Mouse (Mus musculus) mouse embryonic stem cell (cell line): ENCODE results near the gene Dynlt1b.
"Not testable (repeated sequence)": the region's sequence is repeated elsewhere in the genome, so short reads cannot be mapped to it uniquely, and the experiment has no call there.

Experiments
- in situ Hi-C, 2 experiments: fragments of 300-500 bp; cut with MboI; formaldehyde crosslinking; loops; 1 replicate in 1 of 2; 3 replicates in 1 of 2; pipeline ENCODE4 v1.14.3; 2019 to 2020; ENCODE audit warnings: low sequenced_read_pairs in 2 of 2, low pct_unique_long_range_greater_than_20kb in 1 of 2, mixed read lengths in 1 of 2; ENCODE audit not compliant: unreplicated experiment in 1 of 2

Dynlt1b gene

GRCm38 (mm10) chr17:6421547-6422326, 8.2 kb upstream of the Dynlt1b start:
- in situ Hi-C loops, result not testable (repeated sequence)

DNA sequence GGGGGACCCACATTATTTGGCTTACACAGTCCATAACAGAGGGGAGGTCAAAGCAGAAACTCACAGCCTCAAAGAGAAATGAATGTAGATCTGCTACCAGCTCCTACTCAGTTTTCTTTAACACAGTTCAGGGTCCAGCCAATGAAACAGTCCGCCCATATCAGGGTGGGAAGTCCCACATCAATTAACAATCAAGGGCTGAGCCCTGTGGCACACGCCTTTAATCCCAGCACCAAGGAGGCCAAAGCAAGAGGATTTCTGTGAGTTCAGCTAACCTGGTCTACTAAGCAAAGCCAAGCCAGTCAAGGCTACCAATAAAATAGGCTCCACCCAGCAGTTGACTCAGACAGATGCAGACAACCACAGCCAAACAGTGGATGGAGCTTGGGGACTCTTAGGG, 7.5 kb upstream of the Dynlt1b start:
- in situ Hi-C loops, result not testable (repeated sequence)

GRCm38 (mm10) chr17:6422805-6423204, 7.1 kb upstream of the Dynlt1b start:
- in situ Hi-C loops, result not testable (repeated sequence)

DNA sequence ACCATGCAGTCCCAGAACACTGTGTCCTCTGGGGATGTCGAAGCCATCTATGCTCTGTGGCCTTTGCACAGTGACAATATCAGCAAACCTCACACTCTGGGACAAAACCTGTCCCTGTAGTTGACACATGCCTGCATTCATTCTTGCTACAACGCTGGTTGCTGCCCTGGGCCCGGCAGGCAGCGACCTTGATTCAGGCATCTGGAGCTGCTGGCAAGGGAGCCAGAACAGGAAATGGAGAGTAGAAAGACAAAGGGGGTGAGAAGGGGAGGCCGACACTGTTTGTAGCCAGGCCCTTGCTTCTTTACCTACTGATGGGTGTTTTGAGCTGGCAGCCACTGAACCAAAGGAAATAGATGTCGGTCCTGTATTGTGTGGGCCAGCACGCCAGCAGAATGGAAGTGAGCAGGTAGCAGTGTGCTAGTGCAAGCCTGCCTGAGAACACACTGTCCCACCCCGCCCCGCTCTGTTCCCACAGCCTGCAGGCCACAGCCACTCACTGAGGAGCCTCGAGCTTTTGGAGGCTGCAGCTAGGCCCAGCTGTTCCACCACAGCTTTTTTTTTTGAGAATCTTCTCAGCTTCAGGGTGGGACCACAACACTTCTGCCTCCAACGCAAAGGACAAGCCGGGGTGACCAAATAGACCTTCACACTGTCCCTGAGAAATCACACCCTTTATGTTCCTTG, 5.5 kb upstream of the Dynlt1b start:
- in situ Hi-C loops, result not testable (repeated sequence)

GRCm38 (mm10) chr17:6425325-6425724, 4.6 kb upstream of the Dynlt1b start:
- in situ Hi-C loops, result not testable (repeated sequence)

DNA sequence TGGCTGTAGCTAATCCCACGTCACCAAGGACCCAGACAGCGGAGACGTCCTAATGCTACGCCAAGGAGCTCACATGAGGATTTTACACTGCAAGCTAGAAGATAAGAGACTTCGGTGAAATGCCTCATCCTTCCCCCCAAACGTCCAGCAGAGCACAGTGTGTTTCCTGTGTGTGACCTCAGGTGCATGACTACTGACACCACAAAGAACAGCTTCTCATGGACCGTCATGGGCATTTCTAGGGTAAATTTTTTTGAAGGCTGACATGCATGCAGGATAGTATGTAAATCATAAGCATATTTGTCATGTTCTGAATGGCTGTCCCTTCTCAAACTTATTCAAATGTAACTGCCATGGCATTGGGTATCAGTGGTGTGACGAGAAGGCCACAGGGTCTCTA, 3.0 kb upstream of the Dynlt1b start:
- in situ Hi-C loops, result not testable (repeated sequence)

- in situ Hi-C loops, result not testable (repeated sequence)
These were observed 986 bp upstream of the Dynlt1b start for GRCm38 (mm10) chr17:6428926-6429325.

DNA sequence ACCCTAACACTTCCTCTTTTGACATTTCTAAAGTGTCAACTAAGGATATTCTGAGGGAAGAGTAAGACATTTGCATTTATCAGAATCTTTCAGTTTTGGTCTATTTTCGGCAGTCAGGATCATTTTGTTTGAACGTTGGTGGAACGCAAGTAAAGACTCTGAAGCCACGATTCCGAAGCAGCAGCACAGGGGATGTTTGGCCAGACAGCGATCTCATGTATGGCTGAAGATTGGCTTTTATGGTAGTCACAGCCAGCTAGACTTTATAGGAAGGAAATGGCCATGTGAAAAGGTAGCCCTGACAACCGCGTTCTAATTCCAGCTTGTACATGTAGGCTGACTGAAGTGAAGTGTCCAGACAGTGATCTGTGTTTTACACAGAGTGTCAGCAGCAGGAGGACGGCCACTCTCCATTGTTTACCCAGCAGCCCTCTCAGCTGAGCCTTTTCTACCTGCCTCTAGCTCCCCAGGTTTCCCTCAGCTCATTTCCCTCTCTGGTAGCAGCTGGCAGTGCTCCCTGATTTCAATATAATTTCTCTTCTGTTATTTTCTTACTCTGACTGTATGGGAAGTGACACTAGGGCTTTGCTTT, 594 bp downstream of the Dynlt1b start:
- in situ Hi-C loops, result not testable (repeated sequence)

DNA sequence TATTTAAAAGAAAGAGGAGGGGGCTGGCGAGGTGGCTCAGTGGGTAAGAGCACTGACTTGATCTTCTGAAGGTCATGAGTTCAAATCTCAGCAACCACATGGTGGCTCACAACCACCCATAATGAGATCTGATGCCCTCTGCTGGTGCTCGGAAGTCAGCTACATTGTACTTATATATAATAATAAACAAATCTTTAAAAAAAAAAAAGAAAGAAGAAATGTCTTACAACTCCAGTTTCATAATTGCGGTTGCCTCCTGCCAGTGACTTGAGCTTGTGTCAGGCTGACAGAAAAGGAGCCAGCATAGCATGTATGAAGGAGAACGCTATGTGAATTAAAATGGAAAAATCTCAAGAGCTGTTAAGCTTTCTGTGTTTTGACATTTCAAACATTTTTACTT, 2.5 kb downstream of the Dynlt1b start:
- in situ Hi-C loops, result not testable (repeated sequence)

DNA sequence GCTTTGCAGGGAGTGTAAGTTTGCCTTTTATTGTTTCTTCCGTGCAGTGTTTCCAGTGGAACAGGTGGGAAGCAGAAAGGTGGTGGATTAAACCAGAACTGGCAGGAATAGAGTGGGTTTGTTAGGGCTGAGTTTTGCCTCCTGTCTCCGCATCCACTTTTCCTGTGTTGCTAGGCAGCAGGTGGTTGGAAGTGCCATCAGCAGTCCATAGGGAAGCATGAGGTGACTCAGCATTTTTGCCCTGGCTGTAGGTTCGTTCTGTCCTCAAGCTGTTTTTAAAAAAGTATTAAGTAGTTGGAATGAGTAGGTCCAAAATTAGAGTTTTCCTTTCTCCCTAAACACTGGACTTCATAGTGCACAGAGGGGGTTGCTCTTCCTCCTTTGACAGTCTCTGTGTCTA, 3.8 kb downstream of the Dynlt1b start:
- in situ Hi-C loops, result not testable (repeated sequence)

DNA sequence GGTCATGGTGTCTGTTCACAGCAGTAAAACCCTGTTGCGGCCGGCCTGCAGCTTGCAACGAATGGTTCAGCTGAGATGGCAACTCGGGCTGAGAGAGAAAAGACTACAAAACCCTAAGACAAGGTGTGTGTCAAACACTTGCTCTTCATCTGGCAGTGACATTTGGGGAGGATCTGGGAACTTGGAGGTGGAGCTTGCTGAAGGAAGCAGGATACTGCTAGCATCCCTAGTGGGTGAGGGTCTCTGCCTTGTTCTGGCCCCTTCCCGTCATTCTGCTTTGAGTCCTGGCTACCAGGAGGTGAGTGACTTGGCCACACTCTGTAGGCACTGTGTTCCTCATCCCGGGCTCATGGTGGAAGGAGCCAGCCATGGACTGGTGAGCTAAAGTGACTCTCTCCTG, 8.2 kb downstream of the Dynlt1b start:
- in situ Hi-C loops, result not testable (repeated sequence)

- in situ Hi-C loops, result not testable (repeated sequence)
These were observed 10.0 kb downstream of the Dynlt1b start for GRCm38 (mm10) chr17:6439913-6440312.

DNA sequence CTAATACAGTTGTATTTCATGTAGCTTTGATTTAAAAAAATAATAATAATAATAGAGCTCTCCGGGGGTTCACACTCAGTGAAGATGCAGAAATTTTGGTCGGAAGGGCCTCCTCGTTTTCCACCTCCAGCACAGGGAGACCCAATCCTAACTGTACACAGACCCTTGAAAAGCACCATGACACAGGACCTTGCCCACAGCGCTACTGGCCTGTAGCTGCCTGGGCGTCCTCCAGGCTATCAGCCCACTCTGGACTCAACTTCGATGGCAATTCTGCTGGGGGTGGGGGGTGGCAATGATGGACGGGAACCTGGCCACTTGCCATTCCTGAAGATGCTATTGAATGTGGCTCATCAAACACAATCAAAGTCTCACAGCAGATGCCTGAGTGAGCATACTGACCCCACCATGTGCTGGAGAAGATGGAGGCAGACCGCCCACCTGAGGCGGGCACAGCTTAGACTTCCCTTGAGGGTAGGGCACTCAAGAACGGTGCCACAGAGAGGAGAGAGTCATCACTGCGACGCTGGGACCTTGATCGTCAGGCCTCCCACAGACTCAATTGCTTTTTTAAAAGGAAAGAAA, 10.7 kb downstream of the Dynlt1b start:
- in situ Hi-C loops, result not testable (repeated sequence)

DNA sequence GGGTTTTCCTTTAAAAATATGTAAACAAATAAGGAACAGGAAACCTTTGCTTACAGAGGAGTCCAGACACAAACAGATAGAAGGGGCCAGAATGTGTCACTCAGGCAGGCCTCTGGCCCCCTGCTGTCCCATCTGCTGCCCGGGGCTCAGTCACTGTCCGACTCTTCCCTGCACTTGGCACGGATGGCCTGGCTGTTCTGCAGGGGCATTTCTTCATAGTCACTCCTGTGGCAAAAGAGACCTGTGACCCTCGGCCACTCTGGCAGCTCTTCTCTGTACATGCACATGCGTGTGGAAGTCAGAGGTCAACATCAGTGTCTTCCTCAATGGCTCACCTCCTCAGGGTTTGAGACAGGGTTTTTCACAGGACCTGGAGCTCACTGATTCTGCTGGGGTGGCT, 11.3 kb downstream of the Dynlt1b start:
- in situ Hi-C loops, result not testable (repeated sequence)

DNA sequence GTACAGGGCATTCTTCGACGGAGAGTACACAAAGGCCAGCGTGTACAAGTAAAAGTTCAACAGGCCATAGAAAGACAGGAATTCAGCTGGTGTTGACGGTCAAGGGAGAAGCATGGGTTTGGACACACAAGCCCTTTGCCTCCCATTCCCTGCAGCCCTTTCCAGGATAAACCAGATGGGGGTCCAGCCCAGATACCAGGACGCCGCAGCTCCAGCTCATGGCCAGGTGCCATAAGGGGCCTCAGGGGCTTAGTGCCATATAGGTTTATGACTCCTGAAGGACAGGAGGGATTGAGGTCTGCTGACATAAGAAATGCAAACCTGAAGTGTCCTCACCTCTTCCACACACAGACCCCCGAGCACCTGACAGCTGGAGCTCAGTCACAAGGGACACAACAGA, 12.6 kb downstream of the Dynlt1b start:
- in situ Hi-C loops, result not testable (repeated sequence)

DNA sequence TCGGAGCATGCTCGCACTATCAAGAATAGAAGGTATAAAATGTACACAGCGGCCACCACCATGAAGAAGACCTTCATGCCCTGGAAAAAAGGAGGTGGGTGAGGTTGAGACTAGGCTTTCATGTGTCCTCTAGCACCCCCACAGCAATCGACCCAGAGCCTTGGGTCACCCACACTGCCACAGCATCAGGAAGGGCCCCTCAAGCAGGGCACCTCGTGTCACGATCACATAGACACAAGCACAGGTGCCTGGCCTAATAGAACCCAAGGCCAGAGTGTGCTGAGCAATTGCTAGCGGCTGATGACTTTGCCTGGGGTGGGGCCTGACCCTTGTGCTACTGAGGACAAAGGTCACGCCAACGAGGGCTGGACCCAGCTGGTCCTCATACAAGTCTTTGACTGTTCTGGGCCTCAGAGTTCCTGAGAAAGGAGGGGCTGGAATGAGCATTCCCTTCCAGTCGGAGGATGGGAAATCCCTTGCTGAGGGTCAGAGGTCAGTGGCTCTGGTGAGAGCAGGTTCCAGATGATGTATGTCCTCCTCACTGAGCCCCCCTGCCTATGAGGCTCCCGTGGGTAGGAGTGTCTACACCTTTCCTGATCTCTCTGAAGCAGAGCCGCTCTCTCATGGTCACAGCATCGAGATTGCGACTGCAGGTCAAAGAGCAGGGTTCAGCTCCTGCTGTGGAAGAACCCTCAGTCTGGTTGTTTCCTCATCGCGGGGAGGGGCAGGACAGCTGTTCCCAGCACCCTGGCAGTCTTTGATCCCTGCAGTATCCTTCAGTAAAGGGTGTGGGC, 16.1 kb downstream of the Dynlt1b start:
- in situ Hi-C loops, result not testable (repeated sequence)

DNA sequence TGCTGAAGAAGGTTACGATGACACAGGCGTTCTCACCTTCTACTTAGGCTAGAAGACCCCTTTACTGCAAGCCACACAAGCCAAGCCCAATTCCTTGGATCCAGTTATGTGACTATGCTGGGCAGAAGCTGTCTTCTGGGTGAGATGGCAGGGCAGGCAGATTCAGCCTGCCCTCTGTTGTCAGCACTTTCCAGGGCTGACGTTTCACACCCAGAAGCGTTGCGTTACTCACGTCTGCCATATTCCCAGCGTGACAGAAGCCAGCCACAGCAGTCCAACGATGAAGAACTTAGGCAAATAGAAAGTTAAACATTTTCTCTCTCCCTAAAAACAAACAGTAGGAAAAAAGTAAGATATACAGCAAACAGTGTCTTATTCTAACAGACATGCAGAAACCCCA, 18.4 kb downstream of the Dynlt1b start:
- in situ Hi-C loops, result not testable (repeated sequence)

- in situ Hi-C loops, result not testable (repeated sequence)
These were observed 19.3 kb downstream of the Dynlt1b start for GRCm38 (mm10) chr17:6449166-6449565.

GRCm38 (mm10) chr17:6451205-6451604, 21.3 kb downstream of the Dynlt1b start:
- in situ Hi-C loops, result not testable (repeated sequence)
